Mouse (Mus musculus) stomach, postnatal 0 days (tissue): Measurements from ENCODE around the gene Trpm7. TPM values are rescaled to one million over a fixed set of nuclear protein-coding genes. Genes with fewer than 3 reads are reported as not detected.

Experiments
- ATAC-seq: fragments of 200-750 bp; cut with Nextera tagmentation; 2 replicates; pipeline ENCODE4 v1.8.0; 2017; ENCODE audit not compliant: low FRiP score, low TSS enrichment
- DNase-seq: peaks from one replicate; pipeline ENCODE4 v3.0.0-alpha.2; 2016; ENCODE audit warnings: low spot score
- H3K27ac ChIP-seq: fragments of 300-500 bp; sonication (generic); replicated peaks from 2 replicates; pipeline ENCODE4 v1.5.1; 2014; ENCODE audit warnings: mild to moderate bottlenecking, control low read depth
- H3K27me3 ChIP-seq: fragments of 300-500 bp; sonication (generic); 2 replicates; pipeline ENCODE4 v1.6.1; 2014; ENCODE audit warnings: low read length; ENCODE audit not compliant: control insufficient read depth, insufficient read depth
- H3K36me3 ChIP-seq: fragments of 300-500 bp; sonication (generic); 2 replicates; pipeline ENCODE4 v1.6.1; 2014; ENCODE audit warnings: low read length, mixed read lengths; ENCODE audit not compliant: control insufficient read depth, insufficient read depth
- H3K4me1 ChIP-seq: fragments of 300-500 bp; sonication (generic); replicated peaks from 2 replicates; pipeline ENCODE4 v1.6.1; 2014; ENCODE audit warnings: antibody characterized with exemption; ENCODE audit not compliant: control insufficient read depth, insufficient read depth
- H3K4me2 ChIP-seq: fragments of 300-500 bp; sonication (generic); replicated peaks from 2 replicates; pipeline ENCODE4 v1.6.1; 2014; ENCODE audit warnings: low read depth, mild to moderate bottlenecking, control low read depth, moderate library complexity
- H3K4me3 ChIP-seq: fragments of 300-500 bp; sonication (generic); 2 replicates; pipeline ENCODE4 v1.5.1; 2014; ENCODE audit warnings: low read depth, low read length, control low read depth
- H3K9ac ChIP-seq: fragments of 300-500 bp; sonication (generic); 2 replicates; pipeline ENCODE4 v1.6.1; 2014; ENCODE audit warnings: mild to moderate bottlenecking, low read length, control low read depth, mixed read lengths
- H3K9me3 ChIP-seq: fragments of 300-500 bp; sonication (generic); 2 replicates; pipeline ENCODE4 v1.6.1; 2016; ENCODE audit warnings: low read length; ENCODE audit not compliant: control insufficient read depth
- CTCF ChIP-seq: IDR thresholded peaks from 2 replicates; pipeline ENCODE4 v1.5.1; 2016; ENCODE audit warnings: antibody characterized with exemption, low read depth, mild to moderate bottlenecking, moderate library complexity
- EP300 ChIP-seq: optimal IDR thresholded peaks from 2 replicates; pipeline ENCODE3; 2016; ENCODE audit warnings: antibody characterized with exemption
- WGBS: fragments of 180-500 bp; shearing (Covaris S2); extraction: QIAGEN DNeasy Blood & Tissue Kit; methylation state at CpG from one replicate; pipeline ENCODE4 v1.1.7; 2014; 5-methylcytosine and 5-hydroxymethylcytosine counted together
- polyA plus RNA-seq: library from polyadenylated mRNA; unstranded; fragments of >200 nt; fragmentation: Nextera tagmentation; extraction: Ambion mirVana; gene quantifications from 2 replicates; pipeline ENCODE4 v1.2.1, GENCODE M21; 2015

Gene Trpm7
- polyA plus RNA-seq: 18.6 and 22.4 TPM in 2 replicates

DNA sequence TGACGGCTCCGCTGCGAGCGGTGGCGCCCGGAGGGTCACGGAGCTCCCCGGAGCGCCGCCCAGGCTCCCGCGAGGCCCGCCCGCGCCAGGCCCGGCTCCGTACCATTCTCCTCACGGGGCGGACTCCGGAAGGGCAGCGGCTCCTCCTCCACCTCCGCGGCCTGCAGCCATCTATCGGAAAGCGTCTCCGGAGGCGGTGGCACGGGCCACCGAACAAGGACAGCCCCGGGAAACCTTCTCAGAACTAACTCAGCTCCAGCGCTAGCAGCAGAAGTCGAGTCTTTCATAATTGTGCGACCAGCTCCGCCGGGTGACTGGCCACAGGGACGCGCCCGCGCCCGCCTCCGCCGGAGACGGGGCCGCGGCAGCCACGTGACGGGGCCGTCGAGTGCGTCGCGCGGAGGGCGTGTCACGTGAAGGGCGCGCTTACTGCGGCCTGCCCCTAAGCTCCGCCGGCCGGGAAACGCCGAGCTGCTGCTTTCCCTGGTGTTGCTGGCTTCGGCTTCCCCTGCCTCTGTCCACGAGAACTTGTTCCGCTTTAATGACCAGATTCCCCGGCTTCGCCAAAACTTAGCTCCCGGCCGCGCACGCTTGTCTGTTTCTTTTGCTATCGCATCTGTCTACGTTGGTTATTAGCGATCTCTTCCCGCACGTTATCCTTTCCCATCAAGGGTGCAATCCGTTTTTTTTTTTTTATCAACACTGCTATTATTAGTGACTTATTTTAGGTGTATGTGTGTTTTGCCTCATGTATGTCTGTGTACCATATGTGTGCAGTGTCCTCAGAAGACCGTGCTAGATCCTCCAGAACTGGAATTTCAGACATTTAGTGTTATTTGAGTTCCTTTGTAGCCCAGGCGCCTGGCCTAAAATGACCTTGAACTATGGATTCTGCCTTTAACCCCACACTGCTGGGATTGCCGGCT lies at the start of gene Trpm7:
Gene Trpm7 (minus strand): TSS at position 360 of the 926 bp plus-strand sequence.
- H3K9ac ChIP-seq: peak within 1 kb of the TSS; percentile 86
- ATAC-seq: peak; percentile 98
- peak within 1 kb of the TSS; percentile 88 for H3K4me3 ChIP-seq
- under 1% methylated on average over 81 of the region's 81 CpGs for WGBS
- no peaks in the 10 kb centered on the region for H3K36me3 ChIP-seq
- no peaks in the 10 kb centered on the region for H3K9me3 ChIP-seq
- DNase-seq: peak; percentile 95
- no peak; the same call in 1 of the 2 replicates for TF ChIP-seq CTCF
- H3K27me3 ChIP-seq: no peaks in the 10 kb centered on the region
- H3K4me2 ChIP-seq: peak within 1 kb of the TSS; percentile 72
- no peaks in the 10 kb centered on the region for H3K4me1 ChIP-seq
- peak within 1 kb of the TSS; percentile 99 for H3K27ac ChIP-seq

DNA sequence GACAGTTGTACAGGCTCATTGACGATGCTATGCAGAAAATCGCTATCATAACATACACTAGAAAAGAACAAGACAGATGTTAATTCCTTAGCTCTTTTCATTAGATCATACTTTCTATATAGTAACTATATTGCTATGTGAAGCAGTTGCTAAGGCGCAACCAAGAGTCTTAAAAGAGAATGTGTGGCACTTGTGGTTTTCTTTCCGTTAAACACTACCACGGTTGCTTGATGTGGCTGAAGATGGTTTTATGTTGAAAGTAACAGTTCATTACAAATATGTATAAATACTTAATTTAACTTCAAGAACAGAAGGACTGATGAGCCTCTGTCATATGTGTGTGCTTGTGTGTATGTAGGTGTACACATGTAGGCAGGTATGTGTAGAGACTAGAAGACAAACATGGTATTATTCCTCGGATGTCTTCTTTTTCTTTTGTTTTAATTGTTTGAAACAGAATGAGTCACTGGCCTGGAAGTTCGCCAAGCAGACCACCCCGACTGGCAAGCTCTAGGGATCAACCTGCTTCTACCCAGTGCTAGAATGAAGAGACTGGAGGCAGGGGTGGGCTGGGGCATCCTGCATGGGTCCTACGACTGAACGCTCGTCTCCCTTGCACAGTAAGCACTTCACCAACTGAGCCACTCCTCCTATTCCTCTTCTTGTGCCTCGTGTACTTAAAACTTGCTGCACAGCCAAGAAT lies 44.5 kb upstream of the Trpm7 start:
- Histone ChIP-seq H3K4me3 (no peak overlapping the region), H3K4me1 (no peaks in the 10 kb centered on the region), H3K9ac (no peak overlapping the region), H3K4me2 (no peak overlapping the region), H3K36me3 (peaks cover 12% of the 10 kb centered on the region), H3K27me3 (no peaks in the 10 kb centered on the region), H3K27ac (no peak overlapping the region), H3K9me3 (no peaks in the 10 kb centered on the region)
- DNase-seq (no peak), ATAC-seq (no peak)
- 72% methylated on average over 12 of the region's 12 CpGs for WGBS
- TF ChIP-seq CTCF (no peak), EP300 (no peak)

DNA sequence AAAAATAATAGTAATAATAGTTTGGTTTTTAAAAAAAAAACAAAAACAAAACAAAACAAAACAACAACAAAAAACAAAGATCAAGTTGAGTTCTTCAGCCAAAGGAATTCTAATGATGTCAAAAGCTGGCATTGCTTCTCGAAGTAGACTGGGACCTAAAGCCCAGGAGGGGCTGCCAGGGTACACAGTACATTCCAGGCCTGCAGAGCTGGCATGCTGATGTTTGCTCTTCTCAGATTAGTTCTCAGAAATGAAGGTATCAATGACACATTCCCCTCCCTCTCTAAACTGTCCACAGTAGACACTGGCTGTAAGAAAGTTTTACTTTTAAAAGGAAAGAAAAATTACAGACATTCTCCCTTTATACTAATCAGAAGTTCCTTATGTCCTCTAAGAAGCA lies 40.2 kb upstream of the Trpm7 start:
- H3K4me3 ChIP-seq: no peak overlapping the region
- ATAC-seq (no peak), DNase-seq (no peak)
- TF ChIP-seq CTCF (no peak), EP300 (no peak)
- 55% methylated on average over 1 of the region's 1 CpGs for WGBS
- H3K9me3 ChIP-seq: no peaks in the 10 kb centered on the region
- no peak overlapping the region for H3K27ac ChIP-seq
- H3K27me3 ChIP-seq: no peaks in the 10 kb centered on the region
- H3K9ac ChIP-seq: no peak overlapping the region
- H3K36me3 ChIP-seq: peaks cover 16% of the 10 kb centered on the region
- H3K4me2 ChIP-seq: no peak overlapping the region
- H3K4me1 ChIP-seq: no peaks in the 10 kb centered on the region

DNA sequence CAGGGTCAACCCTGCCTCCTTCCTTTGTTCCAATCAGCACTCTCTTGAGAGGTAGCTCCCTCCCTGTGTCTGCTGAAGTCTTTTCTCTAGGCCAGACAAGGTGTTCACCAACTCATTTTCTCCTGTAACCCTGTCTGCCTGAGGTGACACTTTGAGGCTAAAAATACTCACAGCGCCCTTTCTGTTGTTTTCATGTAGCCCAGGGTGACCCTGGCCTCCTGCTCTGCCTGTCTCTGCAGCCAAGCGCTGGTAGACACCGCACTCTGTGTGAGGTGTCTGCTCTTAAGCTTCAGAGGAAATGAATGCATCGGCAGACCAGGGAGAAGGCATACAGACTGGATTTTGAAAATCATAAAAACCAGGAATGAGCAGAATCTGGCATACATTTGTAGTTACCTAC lies 38.1 kb upstream of the Trpm7 start:
- no peaks in the 10 kb centered on the region for H3K9me3 ChIP-seq
- DNase-seq: no peak
- H3K4me3 ChIP-seq: no peak overlapping the region
- no peak overlapping the region for H3K4me2 ChIP-seq
- no peak overlapping the region for H3K27ac ChIP-seq
- H3K36me3 ChIP-seq: peaks cover 10% of the 10 kb centered on the region
- H3K4me1 ChIP-seq: no peaks in the 10 kb centered on the region
- no peak for ATAC-seq
- no peak overlapping the region for H3K9ac ChIP-seq
- no peak for TF ChIP-seq EP300
- no peak for TF ChIP-seq CTCF
- no peaks in the 10 kb centered on the region for H3K27me3 ChIP-seq
- 60% methylated on average over 4 of the region's 4 CpGs for WGBS

DNA sequence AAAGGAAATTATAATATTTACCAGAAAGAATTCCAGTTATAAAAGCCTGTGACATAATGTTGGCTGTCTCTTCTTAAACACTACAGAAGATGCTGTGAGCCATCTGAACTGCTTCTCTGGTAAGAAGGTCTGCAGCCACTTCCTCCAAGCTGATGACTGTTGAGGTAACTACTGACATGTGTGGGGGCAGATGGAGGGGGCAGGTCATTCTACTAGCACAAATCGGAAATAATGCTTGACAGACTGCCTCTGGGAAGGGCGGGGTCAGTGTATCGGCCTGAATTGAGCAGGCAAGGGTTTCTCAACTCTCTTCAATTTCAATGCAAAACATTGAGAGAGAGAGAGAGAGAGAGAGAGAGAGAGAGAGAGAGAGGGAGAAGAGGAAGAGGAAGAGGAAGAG lies 28.1 kb upstream of the Trpm7 start:
- H3K9ac ChIP-seq: no peak overlapping the region
- 59% methylated on average over 3 of the region's 3 CpGs for WGBS
- no peaks in the 10 kb centered on the region for H3K9me3 ChIP-seq
- no peak for ATAC-seq
- no peak overlapping the region for H3K4me2 ChIP-seq
- TF ChIP-seq EP300: no peak
- no peak for TF ChIP-seq CTCF
- no peak overlapping the region for H3K27ac ChIP-seq
- no peaks in the 10 kb centered on the region for H3K4me1 ChIP-seq
- no peak overlapping the region for H3K4me3 ChIP-seq
- no peak for DNase-seq
- H3K27me3 ChIP-seq: no peaks in the 10 kb centered on the region
- H3K36me3 ChIP-seq: 0 out of 2 replicates have a peak, but pooled peaks cover 7% of the 10 kb centered on the region

DNA sequence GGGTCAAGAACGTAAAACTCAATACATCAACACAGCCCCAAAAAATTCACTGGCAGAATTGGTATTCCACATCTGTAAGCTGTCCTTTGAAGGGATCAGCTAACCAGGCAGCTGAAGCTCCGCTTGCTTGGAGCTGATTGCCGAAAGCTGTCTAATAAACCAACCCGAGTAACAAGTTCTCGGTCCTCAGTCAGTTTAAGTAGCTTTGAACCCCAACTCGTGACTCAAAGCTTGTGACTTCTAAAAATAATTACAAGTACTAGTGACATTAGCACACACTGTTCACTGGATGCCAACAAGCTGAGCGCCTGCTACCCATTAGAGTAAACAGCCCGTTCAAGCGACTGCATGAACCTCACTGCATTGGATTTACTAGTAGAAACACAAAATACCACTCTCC lies 21.5 kb upstream of the Trpm7 start:
- TF ChIP-seq EP300 (no peak), CTCF (no peak)

More for the DNA sequence above, 21.5 kb upstream of the Trpm7 start:
- Histone ChIP-seq H3K27ac (no peak overlapping the region), H3K4me2 (no peak overlapping the region), H3K9me3 (no peaks in the 10 kb centered on the region), H3K4me1 (no peaks in the 10 kb centered on the region), H3K27me3 (no peaks in the 10 kb centered on the region), H3K36me3 (peaks cover 2% of the 10 kb centered on the region; the same call in 1 of the 2 replicates), H3K9ac (no peak overlapping the region), H3K4me3 (no peak overlapping the region)
- DNase-seq (no peak), ATAC-seq (no peak)
- WGBS: 82% methylated on average over 9 of the region's 9 CpGs
